Mouse (Mus musculus) heart, adult 8-10 months (tissue): Measurements from ENCODE around the gene Fam78b. TPM values are rescaled to one million over a fixed set of nuclear protein-coding genes. Genes with fewer than 3 reads are reported as not detected.

Source experiments
- DNase-seq: peaks from one replicate; pipeline ENCODE4 v3.0.0; 2022; ENCODE audit warnings: low spot score
- total RNA-seq, 4 experiments: library from RNA; stranded (reverse); gene quantifications; 2 replicates each; pipeline ENCODE4 v1.2.4; 2022

The Fam78b gene
- total RNA-seq, 4 experiments from 2014 or later: 2.3 to 3.8 (median 3.1) TPM

DNA sequence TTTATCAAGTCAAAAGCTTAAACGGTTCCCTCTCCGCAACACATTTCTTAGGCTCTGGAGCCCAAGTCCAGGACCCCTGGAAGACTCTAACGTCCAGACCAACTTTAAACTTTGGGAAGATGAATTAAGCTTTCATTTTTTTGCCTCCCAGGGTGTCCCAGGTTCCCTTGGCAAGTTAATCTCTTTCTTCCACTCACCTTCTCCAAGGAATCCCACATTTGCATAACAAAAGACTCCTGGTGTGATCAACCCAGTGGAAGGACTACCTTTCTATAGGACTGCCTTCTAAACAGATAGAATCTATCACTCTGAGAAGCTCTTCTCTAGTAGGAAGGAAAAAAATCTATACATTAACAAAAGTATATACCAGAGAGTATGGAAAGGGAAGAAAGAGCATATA lies 92.3 kb downstream of the Fam78b start:
- no peak for DNase-seq

DNA sequence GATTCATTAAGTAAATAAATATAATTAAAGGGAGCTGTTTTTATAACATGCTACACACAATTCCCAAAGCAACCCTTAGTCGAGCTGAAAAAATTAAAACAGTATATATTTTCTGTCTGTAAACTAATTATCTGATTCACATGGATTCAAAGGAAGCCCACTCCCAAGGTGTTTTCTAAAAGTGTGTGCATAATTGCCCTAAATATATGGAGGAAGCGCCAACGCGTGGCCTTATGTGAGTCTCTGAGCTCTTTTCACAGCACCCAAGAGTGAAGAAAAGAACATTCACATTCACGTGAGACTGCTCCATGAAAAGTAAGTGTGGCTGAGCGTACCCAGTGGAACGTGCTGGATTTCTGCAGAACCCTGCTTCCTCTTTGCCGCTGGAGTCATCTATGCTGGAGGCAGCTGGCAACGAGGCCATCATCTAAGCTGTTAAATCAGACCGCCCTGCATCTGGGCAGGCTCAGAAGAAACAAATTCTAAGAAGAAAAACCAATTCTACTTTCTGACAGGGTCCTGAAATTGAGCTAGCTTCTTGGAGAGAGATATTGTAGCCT lies 93.5 kb downstream of the Fam78b start:
- DNase-seq: no peak

DNA sequence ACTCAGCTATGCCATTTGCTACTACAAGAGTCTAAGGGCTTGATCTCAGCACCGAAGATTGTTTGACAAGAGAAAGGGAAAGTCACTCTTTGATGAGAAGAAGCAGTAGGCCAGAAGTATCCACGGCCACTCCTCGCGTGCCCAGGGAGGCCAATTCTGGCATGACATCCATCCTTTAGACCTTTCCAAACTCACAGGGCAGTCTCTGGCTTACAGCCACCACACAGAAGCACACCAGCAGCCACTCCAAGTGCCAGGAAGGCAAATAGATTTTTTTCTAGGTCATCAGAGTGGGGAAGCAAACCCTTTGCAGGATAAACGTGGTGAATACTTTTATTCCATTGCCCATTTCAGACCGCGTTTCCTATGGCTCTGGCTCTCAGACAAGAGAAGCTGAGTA lies 97.5 kb downstream of the Fam78b start:
- no peak for DNase-seq

DNA sequence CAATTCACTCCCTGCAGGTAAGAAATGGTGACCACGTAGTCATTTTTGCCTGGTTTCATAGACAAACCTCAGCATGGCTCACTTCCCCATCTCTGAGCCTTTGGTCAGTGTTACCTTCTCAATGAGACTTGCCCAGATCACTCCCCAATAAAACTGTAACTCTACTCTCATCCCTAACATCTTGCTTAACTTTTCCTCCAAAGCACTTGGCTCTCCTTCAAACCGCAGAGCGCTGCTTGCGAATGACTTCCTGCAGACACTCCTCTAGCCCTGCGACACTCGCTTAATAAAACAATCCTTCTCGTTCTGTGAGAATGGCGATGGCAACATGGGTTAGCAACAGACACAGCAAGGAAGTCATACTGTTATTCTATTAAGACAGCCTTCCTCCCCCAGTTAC lies 100.8 kb downstream of the Fam78b start:
- no peak for DNase-seq

DNA sequence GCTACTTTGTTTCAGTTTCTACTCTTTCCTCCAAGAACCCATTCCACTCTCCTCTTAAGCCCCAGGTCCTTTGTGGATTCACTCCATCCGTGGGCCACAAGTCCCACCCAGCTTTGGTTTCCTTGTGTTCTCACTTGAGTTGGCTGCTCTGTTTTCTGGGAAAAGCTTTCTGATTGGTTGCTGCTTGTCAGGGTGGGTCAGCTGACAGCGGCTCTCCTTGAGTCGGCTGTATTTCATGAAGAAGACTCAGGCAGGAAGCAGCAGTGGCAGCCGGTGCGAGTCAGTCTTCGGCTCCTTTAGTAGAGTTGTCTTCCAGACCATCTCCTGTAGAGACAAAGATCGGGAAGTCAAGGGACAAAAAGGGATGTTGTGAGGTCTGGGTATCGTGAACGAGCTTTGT lies 101.3 kb downstream of the Fam78b start:
- DNase-seq: no peak

DNA sequence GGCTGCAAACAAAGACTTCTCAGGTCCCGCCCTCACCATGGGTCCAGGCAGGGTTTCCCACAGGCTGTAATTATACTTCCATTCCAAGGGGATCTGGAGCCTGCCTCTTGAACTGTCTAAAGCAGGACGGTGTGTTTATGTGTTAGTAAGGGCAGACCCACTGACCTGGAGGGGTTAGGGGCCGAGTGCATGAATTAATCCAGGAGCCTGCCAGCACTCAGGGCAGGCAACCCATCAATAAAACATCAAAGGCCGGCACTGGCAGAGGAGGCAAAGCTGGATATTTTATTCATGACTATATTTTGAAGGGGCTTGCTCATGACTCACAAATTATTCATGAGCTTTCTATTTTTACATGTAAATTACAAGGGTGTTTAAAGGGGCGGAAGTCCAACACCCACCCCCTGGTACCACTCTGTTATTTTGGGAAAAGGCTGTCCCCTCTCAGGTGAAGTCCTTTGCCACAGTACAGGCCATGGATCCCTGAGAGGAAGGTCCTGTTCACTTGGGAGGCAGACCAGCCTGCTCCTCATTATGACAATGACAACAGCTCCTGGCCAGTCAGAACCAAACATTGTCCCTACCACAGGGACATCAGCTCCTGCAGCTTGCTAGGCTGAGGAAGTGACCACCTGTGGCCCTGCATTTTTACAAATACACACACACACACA lies 103.9 kb downstream of the Fam78b start:
- no peak for DNase-seq

DNA sequence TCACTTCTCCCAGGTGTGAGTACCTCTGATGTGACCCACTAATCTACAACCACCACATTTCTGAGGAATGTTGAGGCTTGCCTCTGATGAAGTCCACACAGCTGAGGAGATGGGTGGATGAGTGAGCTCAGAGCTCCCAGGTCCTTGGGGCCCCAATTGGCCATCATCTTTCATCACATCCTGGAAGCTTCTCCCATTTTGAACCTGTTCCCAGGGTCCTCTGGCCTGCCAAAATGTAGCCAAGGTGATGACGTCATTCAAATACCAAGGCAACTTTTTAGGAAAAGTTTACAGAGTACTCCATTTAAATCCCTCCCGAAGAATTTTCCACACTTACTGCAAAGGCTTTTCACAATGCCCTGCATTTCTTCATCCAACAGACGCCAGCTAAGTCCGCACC lies 104.7 kb downstream of the Fam78b start:
- DNase-seq: no peak

DNA sequence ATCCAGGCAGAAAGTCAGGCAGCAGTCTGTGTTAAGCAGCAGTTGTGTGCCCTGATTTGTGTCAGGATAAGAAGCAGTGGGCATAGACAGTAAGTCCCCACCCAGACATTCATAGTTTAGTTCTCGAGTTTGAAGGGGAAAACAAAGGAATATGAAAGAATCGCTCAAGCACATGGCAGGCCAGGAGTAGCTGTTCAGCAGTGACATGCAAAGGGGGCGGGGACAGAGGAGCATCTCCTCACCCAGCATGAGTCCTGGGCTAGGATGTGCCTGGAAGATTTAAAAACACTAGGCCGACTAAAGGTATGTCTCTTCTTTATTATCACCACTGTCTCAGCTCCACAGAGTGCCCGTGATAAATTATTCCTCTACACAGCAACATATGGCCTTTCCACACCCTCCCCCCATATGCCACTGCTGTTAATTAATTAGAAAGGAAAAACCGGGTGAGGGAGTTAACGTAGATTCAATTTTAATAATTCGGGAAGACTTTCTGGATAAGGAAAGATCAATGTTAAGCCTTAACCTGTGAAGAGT lies 107.8 kb downstream of the Fam78b start:
- no peak for DNase-seq

DNA sequence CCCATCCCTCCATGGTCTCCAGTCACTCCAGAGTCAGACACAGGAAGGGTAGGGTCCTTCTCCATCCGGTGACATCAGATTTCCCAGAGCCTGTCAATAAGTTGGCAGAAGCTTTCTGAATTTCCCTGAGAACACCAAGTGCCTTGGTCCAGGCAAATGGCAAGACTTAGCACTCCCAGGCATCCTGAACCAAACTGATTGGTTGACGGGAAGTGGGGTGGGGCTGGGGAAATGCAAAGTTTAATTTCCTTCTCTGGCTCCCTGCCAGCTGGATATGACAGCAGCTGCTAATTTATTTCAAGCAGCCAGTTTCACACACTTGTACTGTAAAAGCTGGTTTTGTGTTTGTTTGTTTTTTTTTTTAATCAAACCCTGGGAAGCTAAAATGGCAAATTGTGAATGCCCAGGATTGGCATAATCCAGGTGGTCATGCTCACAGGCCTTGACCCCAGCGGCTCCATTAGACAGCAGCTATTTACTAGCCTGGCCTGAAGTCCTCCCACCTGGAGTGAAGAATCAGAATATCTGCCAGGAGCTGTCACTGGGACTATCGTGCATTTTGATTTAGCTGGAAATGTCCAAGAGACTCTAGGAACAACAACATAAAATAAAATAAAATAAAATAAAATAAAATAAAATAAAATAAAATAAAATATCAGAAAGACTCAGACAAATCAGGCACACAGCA lies 113.3 kb downstream of the Fam78b start:
- peak; percentile 9 for DNase-seq

DNA sequence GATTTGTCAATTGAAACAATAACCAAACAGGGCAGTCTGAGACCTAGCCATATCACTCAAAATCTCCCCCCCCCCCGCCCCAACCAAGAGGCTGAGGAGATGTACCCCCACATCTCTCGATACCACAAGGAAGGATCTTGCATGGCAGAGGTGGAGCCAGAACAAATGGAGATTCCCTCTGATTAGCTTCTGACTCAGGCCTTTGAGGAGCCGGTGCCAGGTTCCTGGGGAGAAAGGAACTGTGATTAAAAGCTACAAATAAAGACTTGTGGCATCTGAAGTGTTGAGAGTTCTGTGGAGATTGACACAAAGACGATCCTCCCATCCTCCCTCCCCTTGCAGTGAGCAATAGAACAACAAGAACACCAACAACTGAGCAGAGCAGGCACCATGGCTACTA lies 113.9 kb downstream of the Fam78b start:
- DNase-seq: no peak

DNA sequence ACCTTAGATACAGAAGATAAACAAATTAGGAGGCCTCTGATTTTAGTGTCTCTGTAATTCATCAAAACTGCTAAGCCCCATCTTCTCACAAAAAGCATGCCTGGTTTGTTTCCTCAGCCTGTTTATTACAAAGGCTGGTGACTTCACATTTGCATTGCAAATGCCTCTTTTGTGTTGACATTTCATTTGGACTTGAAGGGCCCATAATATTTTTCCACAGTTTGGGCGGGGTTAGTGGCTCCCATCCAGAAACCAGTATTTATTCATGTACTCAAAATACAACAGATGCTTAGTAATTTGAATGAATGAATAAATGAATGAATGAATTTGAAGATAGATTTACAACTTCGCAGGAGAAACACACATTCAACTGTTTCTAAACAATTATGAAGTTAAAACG lies 115.5 kb downstream of the Fam78b start:
- no peak for DNase-seq

DNA sequence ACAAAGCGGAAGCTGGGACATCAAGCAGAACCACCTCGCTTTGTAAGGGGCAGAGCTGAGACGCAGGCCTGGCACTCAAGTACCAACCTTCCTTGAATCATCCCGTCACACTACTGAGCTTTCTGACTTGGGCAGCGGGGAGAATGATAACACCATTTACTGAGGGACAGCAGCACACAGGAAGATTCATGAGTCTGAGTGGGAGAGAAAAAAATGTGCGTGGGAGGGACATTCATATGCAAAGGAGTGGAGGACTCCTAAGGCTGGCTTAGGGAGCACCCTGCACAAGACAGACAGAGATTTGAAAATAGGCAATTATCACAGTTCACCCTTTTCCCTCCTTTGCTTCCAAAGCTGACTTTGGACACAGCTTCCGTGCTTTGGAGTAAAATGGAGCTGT lies 117.8 kb downstream of the Fam78b start:
- DNase-seq: no peak

DNA sequence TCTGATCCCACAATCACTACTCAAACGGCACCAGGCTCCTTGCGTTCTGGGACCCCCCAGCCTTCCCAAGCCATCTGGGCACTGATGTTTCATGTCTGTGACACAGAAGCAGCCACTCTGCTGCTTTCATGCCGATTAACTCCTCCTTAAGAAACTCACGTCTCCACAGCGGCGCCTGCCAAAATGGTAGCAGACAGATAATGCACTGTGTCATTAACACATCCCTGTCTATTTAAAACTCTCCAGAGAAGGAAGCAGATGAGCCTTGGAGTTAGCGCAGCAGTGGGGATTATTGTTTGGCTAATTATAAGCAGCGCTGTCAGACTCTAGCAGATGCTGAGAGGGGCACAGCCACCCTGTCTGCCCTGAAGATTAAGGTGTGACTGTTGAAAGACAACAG lies 118.2 kb downstream of the Fam78b start:
- no peak for DNase-seq

DNA sequence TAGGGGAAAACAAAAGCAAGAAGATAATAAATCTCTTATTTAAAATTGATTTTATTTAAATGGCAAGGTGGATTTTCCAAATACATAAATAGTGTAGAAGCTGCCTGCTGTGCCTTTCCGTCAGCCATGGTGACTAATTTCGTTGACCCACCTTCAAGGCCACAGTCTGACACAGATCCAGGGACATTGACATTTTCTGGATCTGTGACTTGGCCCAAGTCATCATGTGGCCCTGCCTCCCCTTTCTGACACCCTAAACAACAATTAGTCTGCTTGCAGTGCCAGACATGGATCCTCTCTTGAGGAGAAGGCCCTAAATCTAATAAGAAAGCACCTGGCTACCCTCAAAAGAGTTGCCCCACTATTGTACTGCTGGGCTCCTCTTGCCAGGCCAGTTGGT lies 121.2 kb downstream of the Fam78b start:
- DNase-seq: no peak

DNA sequence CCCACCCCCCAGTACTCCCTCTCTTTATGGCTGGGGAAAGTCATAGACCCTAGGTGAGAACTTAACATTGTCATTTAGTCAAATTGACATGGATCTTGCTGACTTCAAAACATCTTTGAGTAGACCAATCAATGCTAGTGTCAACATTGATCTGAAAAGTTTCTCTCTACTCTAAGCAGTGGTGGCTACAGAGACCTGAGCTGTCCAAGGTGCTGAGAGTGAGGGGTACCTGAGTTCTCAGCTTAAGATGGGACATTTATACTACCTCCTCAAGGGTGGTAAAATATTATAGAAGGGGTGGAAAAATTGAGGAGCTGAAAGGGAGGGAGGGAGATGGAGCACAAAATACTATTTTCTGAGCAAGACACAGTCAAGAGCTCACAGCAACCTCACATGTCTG lies 122.3 kb downstream of the Fam78b start:
- no peak for DNase-seq

DNA sequence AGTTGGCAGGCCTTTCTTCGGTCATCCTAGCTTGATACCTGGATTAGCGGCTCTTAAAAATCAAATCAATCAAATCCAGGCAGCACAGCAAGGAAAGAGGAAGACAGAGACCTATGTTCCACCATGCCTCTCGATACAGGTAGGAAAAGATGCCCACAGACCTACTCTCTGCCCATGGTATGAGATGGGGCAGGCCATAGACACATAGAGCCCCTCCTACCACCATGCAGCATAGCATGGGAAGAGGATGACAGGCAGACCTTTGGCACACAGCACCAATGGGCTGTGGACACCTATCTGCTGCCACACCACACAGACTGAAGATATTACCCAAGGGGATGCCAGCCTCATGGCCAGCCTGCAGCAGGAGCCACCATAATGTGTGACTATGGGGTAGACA lies 124.7 kb downstream of the Fam78b start:
- DNase-seq: no peak

DNA sequence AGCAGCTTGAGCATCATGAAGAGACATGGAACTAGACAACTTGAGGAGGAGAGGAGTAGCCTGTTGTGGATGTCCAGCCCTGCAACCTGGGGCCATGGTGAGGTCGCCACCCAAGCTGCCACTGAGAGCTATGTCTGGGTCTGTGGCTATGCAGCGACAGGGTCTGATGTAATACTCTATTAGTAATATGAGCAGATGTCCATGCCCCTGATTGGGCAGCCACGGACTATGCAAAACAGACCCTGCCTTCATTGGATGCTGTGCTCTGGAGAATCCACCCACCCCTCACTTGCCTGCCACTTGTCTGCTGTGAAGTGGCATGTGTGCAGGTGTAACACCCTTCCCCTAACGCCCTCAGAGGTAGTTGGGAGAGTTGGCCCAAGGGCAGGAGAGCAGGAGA lies 125.1 kb downstream of the Fam78b start:
- DNase-seq: no peak

DNA sequence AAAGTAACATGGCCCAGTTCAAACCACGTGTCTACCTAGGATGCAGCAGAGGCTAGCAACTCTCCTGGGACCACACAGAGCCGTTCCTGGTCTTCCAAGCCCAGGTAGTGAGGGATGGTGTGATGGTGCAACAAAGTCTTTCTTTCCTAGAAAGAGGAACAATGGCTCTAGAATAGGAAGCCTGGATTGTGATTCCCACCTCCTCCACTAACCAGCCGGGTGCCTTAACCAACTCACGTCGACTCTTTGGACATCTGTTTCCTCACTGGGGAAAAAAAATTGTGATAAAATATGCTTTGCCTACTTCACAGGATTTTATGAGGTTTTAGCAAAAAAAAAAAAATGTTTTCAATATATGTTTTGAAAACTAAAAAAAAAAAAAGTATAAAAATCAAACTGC lies 134.5 kb downstream of the Fam78b start:
- no peak for DNase-seq
